Mouse (Mus musculus): ENCODE results near the gene Tfrc.

Gene Tfrc

GRCm38 (mm10) chr16:32668030-32668429, 59.3 kb downstream of the Tfrc start:
- no peak for DNase-seq (ENCODE audit: low read depth, low spot score)

- DNase-seq (ENCODE audit: low read depth, low spot score): peak; percentile 67
These were observed 59.8 kb downstream of the Tfrc start for GRCm38 (mm10) chr16:32668472-32668871.

DNA sequence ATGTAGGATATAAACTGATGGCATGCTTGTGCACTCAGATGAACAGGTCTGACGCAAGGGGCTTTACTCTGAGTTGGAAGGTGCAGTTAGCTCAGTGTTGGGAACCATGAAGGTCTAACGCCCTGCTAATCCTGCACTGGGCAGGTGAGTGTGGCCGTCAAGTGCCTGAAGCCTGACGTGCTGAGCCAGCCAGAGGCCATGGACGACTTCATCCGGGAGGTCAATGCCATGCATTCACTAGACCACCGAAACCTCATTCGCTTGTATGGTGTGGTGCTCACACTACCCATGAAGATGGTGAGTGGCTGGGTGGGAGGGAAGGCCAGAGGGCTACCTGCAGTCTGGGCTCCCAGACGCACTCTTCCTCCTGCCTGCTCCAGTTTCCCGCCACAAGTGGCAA, 60.5 kb downstream of the Tfrc start:
- DNase-seq (ENCODE audit: low read depth, low spot score): no peak

DNA sequence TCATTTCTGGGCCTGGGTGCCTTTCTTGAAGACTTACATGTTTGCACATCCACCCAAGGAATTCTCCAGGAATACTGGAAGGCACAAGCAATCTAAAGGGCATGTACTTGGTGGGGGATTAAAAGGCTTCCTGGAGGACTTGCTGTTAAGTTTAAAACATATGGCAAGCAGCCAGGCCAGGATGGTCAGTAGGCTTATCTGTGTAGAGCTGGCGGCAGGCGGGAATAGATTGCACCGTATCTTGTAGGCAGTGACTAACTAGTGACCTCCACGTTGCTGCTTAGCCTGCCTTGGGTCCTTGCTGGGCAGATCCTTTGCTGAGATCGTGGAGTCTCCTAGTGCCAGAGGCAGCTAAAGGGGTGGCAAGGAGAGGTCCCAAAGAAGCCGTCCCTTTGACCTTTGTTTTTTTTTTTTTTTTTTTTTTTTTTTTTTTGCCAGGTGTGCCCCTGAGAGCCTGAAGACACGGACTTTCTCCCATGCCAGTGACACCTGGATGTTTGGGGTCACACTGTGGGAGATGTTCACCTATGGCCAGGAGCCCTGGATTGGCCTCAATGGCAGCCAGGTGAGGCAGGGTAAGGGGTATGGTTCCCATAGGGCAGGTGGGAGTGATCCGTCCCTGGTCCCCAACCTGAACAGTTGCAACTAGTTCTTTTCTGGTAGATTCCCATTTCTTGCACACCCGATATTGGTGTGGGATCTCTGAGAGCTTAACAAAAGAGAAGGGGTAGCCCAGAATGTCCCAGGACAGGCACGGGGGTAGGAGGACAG, 61.8 kb downstream of the Tfrc start:
- DNase-seq (ENCODE audit: low read depth, low spot score): no peak

DNA sequence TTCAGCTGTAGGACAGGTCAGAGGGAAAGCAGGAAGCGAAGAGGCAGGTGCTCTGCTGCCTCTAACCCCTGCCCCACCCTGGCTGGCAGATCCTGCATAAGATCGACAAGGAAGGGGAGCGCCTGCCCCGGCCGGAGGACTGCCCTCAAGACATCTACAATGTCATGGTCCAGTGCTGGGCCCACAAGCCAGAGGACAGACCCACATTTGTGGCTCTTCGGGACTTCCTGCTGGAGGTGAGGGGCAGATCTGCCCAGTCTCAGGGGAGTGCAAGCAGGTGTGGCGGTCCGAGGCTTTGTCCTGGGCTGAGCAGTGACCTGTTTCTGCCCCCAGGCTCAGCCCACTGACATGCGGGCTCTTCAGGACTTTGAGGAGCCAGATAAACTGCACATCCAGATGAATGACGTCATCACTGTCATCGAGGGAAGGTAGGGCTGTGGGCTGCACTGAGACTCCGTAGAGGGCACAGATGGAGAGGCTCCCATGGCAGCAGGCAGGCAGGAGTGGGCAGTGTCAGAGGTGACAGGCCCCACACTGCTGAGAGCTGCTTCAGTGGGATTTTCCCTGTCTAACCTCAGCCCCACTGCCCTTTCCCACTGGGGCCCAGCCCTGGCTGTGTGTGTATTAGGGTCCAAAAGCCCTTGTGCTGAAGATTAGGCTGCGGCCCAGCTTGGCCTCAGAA, 62.6 kb downstream of the Tfrc start:
- no peak for DNase-seq (ENCODE audit: low read depth, low spot score)

DNA sequence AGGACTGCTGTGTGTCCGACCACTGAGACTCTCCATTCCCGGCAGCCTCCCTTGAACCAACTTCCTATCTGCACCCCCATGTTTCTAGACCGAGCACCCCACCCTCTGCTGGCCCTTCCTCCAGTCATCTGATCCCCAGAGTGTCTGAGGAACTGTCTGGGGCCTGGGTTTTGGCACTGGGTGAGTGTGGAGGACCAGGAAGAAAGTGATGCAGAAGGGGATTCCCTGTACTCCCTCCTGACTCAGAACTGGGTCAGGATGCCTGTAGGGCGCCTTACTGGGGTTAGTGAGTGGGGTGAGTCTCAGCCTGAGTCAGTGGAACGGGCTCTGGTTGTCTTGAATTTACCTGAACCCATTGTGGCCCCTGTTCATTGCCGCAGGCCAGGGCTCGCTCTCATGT, 63.5 kb downstream of the Tfrc start:
- peak; percentile 35 for DNase-seq (ENCODE audit: low read depth, low spot score)

DNA sequence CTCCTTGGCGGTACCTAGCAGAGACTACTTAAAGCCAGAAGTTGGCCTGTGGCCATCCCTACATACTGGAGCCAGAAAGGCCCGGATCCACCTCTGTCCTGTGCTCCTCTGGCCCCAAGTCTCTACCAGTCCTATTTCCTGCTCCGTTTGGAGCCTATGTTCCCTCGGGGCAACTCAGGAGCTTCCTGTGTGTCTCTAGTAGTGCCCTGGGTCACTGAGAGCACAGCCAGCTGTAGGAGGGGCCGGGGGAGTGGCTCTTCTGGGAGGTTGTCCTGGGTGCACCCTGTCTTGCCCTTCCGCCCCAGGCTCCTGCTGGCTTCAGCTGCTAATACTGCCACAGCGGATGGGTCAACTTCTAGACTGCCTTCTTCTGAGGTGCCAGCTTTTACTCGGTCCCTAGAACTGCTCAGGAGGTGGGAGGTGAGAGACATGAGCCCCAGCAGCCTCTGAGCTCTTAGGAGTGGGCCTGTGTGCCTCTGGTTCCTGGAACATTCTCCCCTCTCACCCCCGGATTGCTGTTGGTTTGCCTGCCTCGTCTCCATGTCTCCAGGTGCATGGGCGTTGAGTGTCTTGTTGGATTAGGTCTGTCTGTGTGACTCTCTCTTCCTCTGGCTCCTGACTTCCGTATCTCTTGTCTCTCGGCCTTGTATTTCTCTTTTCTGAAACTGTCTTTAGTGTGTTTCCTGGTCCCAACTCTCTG, 64.3 kb downstream of the Tfrc start:
- DNase-seq (ENCODE audit: low read depth, low spot score): no peak

DNA sequence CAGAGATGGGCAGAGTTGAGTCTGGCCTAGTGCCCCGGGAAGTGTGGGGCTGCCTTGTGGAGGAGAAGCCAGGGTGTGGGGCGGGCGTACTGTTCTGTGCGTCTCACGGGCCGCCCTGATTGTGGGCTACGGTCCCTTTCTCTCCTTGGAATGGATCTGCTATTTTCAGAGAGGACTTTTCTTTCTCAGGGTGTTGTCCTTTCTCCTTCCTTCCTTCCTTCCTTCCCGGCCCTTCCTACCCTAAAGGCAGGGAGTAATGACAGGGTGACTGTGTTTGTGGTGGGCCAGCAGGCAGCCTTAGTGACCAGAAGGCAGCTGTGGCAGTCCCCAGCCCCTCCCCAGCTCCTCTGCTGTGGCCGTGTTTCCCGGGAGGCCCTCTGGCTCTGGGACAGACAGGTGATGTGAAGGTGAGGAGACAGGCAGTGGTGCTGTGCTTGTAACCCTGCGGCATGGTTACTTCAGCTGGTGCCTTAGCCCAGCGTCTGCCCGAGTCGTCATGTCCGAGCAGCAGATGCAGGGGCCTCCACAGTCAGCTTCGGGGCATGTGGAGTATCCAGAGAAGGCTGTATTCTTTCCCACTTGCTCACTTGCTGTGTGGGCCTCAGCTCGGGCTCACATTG, 65.5 kb downstream of the Tfrc start:
- no peak for DNase-seq (ENCODE audit: low read depth, low spot score)

- no peak for DNase-seq (ENCODE audit: low read depth, low spot score)
These were observed 68.5 kb downstream of the Tfrc start for GRCm38 (mm10) chr16:32677040-32677700.

- no peak for DNase-seq (ENCODE audit: low read depth, low spot score)
These were observed 69.2 kb downstream of the Tfrc start for GRCm38 (mm10) chr16:32677903-32678302.

- DNase-seq (ENCODE audit: low read depth, low spot score): no peak
These were observed 70.1 kb downstream of the Tfrc start for GRCm38 (mm10) chr16:32678812-32679211.

DNA sequence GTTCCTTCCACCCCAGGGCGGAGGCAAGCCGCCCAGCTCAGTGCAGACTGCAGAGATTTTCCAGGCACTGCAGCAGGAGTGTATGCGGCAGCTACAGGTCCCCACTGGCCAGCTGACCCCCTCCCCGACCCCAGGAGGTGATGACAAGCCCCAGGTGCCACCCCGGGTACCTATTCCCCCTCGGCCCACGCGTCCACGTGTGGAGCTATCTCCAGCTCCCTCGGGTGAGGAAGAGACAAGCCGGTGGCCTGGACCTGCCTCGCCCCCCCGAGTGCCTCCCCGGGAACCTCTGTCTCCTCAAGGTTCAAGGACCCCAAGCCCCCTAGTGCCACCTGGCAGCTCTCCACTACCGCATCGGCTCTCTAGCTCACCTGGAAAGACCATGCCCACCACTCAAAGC, 71.3 kb downstream of the Tfrc start:
- no peak for DNase-seq (ENCODE audit: low read depth, low spot score)

- DNase-seq (ENCODE audit: low read depth, low spot score): no peak
These were observed 72.1 kb downstream of the Tfrc start for GRCm38 (mm10) chr16:32680806-32681205.

- peak; percentile 86 for DNase-seq (ENCODE audit: low read depth, low spot score)
These were observed 73.5 kb downstream of the Tfrc start for GRCm38 (mm10) chr16:32682194-32682593.

All from CD4-positive, CD25-positive, alpha-beta regulatory T cell, adult 2 months (primary cell).